Mouse (Mus musculus) naive thymus-derived CD4-positive, alpha-beta T cell, adult 2 months (primary cell): Measurements from ENCODE around the gene Ralbp1.

Source experiments
- DNase-seq: peaks from one replicate; pipeline ENCODE4 v3.0.0-alpha.2; 2011; ENCODE audit warnings: low read depth

Ralbp1 gene

GRCm38 (mm10) chr17:65896016-65896415, 10.4 kb upstream of the Ralbp1 start:
- DNase-seq = no peak

GRCm38 (mm10) chr17:65889476-65889875, 3.9 kb upstream of the Ralbp1 start:
- no peak for DNase-seq

GRCm38 (mm10) chr17:65886571-65886970, 973 bp upstream of the Ralbp1 start:
- DNase-seq = no peak

- DNase-seq = no peak
Measured at GRCm38 (mm10) chr17:65885398-65885696, 251 bp downstream of the Ralbp1 start.

GRCm38 (mm10) chr17:65884691-65885397, 754 bp downstream of the Ralbp1 start:
- DNase-seq = peak; percentile 98

GRCm38 (mm10) chr17:65884061-65884669, 1.4 kb downstream of the Ralbp1 start:
- DNase-seq = peak; percentile 44

- no peak for DNase-seq
Measured at GRCm38 (mm10) chr17:65877026-65877425, 8.6 kb downstream of the Ralbp1 start.

- DNase-seq = peak; percentile 72
Measured at GRCm38 (mm10) chr17:65873834-65874233, 11.8 kb downstream of the Ralbp1 start.

GRCm38 (mm10) chr17:65873156-65873555, 12.4 kb downstream of the Ralbp1 start:
- DNase-seq = no peak

GRCm38 (mm10) chr17:65872652-65873051, 12.9 kb downstream of the Ralbp1 start:
- peak; percentile 78 for DNase-seq

GRCm38 (mm10) chr17:65872051-65872450, 13.5 kb downstream of the Ralbp1 start:
- no peak for DNase-seq

GRCm38 (mm10) chr17:65871641-65872041, 14.0 kb downstream of the Ralbp1 start:
- peak; percentile 57 for DNase-seq

GRCm38 (mm10) chr17:65870146-65870545, 15.5 kb downstream of the Ralbp1 start:
- peak; percentile 93 for DNase-seq

GRCm38 (mm10) chr17:65869720-65870119, 15.9 kb downstream of the Ralbp1 start:
- no peak for DNase-seq

GRCm38 (mm10) chr17:65867996-65868395, 17.6 kb downstream of the Ralbp1 start:
- DNase-seq = no peak

GRCm38 (mm10) chr17:65866201-65866600, 19.4 kb downstream of the Ralbp1 start:
- no peak for DNase-seq

GRCm38 (mm10) chr17:65865265-65865664, 20.3 kb downstream of the Ralbp1 start:
- DNase-seq = no peak

GRCm38 (mm10) chr17:65864742-65865141, 20.9 kb downstream of the Ralbp1 start:
- DNase-seq = peak; percentile 79

GRCm38 (mm10) chr17:65863830-65864229, 21.8 kb downstream of the Ralbp1 start:
- DNase-seq = no peak

GRCm38 (mm10) chr17:65862579-65862978, 23.0 kb downstream of the Ralbp1 start:
- DNase-seq = peak; percentile 66

- no peak for DNase-seq
Measured at GRCm38 (mm10) chr17:65857617-65858016, 28.0 kb downstream of the Ralbp1 start.

- DNase-seq = no peak
Measured at GRCm38 (mm10) chr17:65854006-65854405, 31.6 kb downstream of the Ralbp1 start.

GRCm38 (mm10) chr17:65853326-65853725, 32.3 kb downstream of the Ralbp1 start:
- DNase-seq = no peak

- DNase-seq = no peak
Measured at GRCm38 (mm10) chr17:65851749-65852148, 33.8 kb downstream of the Ralbp1 start.
